Mouse (Mus musculus) liver, embryonic 14.5 days (tissue): Measurements from ENCODE around the gene Gm37240.

Experiments
- CTCF ChIP-seq: IDR thresholded peaks from 2 replicates; pipeline ENCODE4 v1.5.1; 2016; ENCODE audit warnings: antibody characterized with exemption, low read depth, control low read depth
- EP300 ChIP-seq: IDR thresholded peaks from 2 replicates; pipeline ENCODE4 v1.6.1; 2016; ENCODE audit warnings: antibody characterized with exemption, low read depth

- no peak for TF ChIP-seq CTCF
- no peak for TF ChIP-seq EP300
These were observed 951.6 kb downstream of the Gm37240 start for GRCm38 (mm10) chr3:84935729-84936128.
